ENCODE assay signal across 10 mouse cellular contexts in genomic region chr8:23567906-23568305, GRCm38 (mm10).
"Had no signal": no experiment of that assay in that cellular context is flagged by ENCODE, and none has a peak within 500 bp of the region (broad histone marks: within the 10 kb centered on the region; RNA-seq: fewer than 3 reads in every experiment).

No protein-coding gene starts in this region.

- H3K4me2 ChIP-seq: liver, embryonic 13.5 days had no signal

- H3K4me3 ChIP-seq: left cerebral cortex, adult 2 months; liver, embryonic 13.5 days had no signal

- H3K4me1 ChIP-seq: liver, embryonic 13.5 days had no signal

- H3K36me3 ChIP-seq: liver, embryonic 13.5 days had no signal

- DNase-seq: kidney, postnatal 36 days; layer of hippocampus, postnatal 36 days; liver, embryonic 13.5 days; lung, adult 2 months; midbrain, embryonic 14.5 days; thymus, adult 18-20 months; thymus, postnatal 36 days had no signal

- H3K9me3 ChIP-seq: liver, embryonic 13.5 days had no signal

- H3K9ac ChIP-seq: liver, embryonic 13.5 days had no signal

- H3K27ac ChIP-seq: kidney, postnatal 0 days; left cerebral cortex, adult 2 months; liver, embryonic 13.5 days; macrophage had no signal
